Mouse (Mus musculus) midbrain, embryonic 16.5 days (tissue): ENCODE measurements around the gene Tmem30c. TPM values are rescaled to one million over a fixed set of nuclear protein-coding genes. Genes with fewer than 3 reads are reported as not detected.

ENCODE experiments used
- ATAC-seq: fragments of 200-750 bp; cut with Nextera tagmentation; 2 replicates; pipeline ENCODE4 v1.8.0; 2017; ENCODE audit warnings: moderate TSS enrichment
- H3K27ac ChIP-seq: fragments of 300-500 bp; sonication (generic); 2 replicates; pipeline ENCODE4 v1.5.1; 2014; ENCODE audit warnings: mild to moderate bottlenecking, low read length, mixed read lengths
- H3K27me3 ChIP-seq: fragments of 300-500 bp; sonication (generic); 2 replicates; pipeline ENCODE4 v1.6.1; 2014; ENCODE audit warnings: low read depth, low read length, mixed read lengths; ENCODE audit not compliant: control insufficient read depth, insufficient read depth
- H3K36me3 ChIP-seq: fragments of 300-500 bp; sonication (generic); 2 replicates; pipeline ENCODE4 v1.6.1; 2014; ENCODE audit warnings: mild to moderate bottlenecking, low read length, moderate library complexity, mixed read lengths; ENCODE audit not compliant: control insufficient read depth, insufficient read depth
- H3K4me1 ChIP-seq: fragments of 300-500 bp; sonication (generic); 2 replicates; pipeline ENCODE4 v1.6.1; 2014; ENCODE audit warnings: mild to moderate bottlenecking, low read length, mixed read lengths; ENCODE audit not compliant: control insufficient read depth, insufficient read depth
- H3K4me2 ChIP-seq: fragments of 300-500 bp; sonication (generic); 2 replicates; pipeline ENCODE4 v1.6.1; 2014; ENCODE audit warnings: mild to moderate bottlenecking, low read length, mixed read lengths
- H3K4me3 ChIP-seq: fragments of 300-500 bp; sonication (generic); 2 replicates; pipeline ENCODE4 v1.5.1; 2014; ENCODE audit warnings: low read depth, mild to moderate bottlenecking, low read length, moderate library complexity, mixed read lengths
- H3K9ac ChIP-seq: fragments of 300-500 bp; sonication (generic); 2 replicates; pipeline ENCODE4 v1.6.1; 2014; ENCODE audit warnings: low read depth, low read length, mixed read lengths
- H3K9me3 ChIP-seq: fragments of 300-500 bp; sonication (generic); replicated peaks from 2 replicates; pipeline ENCODE4 v1.6.1; 2014; ENCODE audit warnings: mild to moderate bottlenecking, low read length, mixed read lengths; ENCODE audit not compliant: control insufficient read depth, poor library complexity, severe bottlenecking
- WGBS: fragments of 180-500 bp; shearing (Covaris S2); extraction: QIAGEN DNeasy Blood & Tissue Kit; methylation state at CpG from one replicate; pipeline ENCODE4 v1.1.7; 2014; 5-methylcytosine and 5-hydroxymethylcytosine counted together
- polyA plus RNA-seq: library from polyadenylated mRNA; unstranded; fragments of >200 nt; fragmentation: Nextera tagmentation; extraction: Ambion mirVana; gene quantifications from 2 replicates; pipeline ENCODE4 v1.2.1, GENCODE M21; 2015

The Tmem30c gene
- 0.44 and 0.63 TPM in 2 replicates for polyA plus RNA-seq

DNA sequence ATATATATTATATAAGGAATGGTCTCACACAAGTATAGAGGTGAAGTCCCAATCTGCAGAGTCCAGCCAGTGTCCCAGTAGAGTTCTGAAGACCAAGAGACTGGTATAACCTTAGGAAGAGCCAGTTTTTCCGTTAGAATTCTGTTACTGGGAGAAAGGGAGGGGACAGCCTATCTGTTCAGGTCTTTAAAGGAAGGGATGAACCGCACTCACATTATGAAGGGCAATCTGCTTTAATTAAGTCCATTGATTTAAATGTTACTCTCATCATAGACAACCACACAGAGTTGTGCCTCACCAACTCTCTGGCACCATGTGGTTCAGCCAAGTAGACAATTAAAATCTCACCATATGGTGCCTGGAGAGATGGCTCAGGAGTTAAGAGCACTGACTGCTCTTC lies at the start of gene Tmem30c:
Gene Tmem30c, minus strand, starts transcription at position 101 of the 400 bp plus-strand sequence.
- H3K9me3 ChIP-seq: no peaks in the 10 kb centered on the region
- WGBS: 71% methylated on average over 2 of the region's 2 CpGs
- no peaks in the 10 kb centered on the region for H3K27me3 ChIP-seq
- H3K4me2 ChIP-seq: no peak within 1 kb of the TSS
- no peak for ATAC-seq
- no peaks in the 10 kb centered on the region for H3K36me3 ChIP-seq
- no peak within 1 kb of the TSS for H3K27ac ChIP-seq
- H3K9ac ChIP-seq: no peak within 1 kb of the TSS
- no peaks in the 10 kb centered on the region for H3K4me1 ChIP-seq
- H3K4me3 ChIP-seq: no peak within 1 kb of the TSS

- H3K4me1 ChIP-seq: no peaks in the 10 kb centered on the region
- no peak overlapping the region for H3K4me3 ChIP-seq
- WGBS: 56% methylated on average over 5 of the region's 5 CpGs
- H3K36me3 ChIP-seq: no peaks in the 10 kb centered on the region
- H3K9ac ChIP-seq: no peak overlapping the region
- no peak overlapping the region for H3K27ac ChIP-seq
- ATAC-seq: no peak
- H3K4me2 ChIP-seq: no peak overlapping the region
- no peaks in the 10 kb centered on the region for H3K27me3 ChIP-seq
- H3K9me3 ChIP-seq: no peaks in the 10 kb centered on the region
Observed at GRCm38 (mm10) chr16:57340613-57340898, 47.9 kb upstream of the Tmem30c start.

GRCm38 (mm10) chr16:57339765-57340612 lies 47.3 kb upstream of the Tmem30c start:
- Histone ChIP-seq H3K4me2 (no peak overlapping the region), H3K27me3 (no peaks in the 10 kb centered on the region), H3K4me3 (no peak overlapping the region), H3K4me1 (no peaks in the 10 kb centered on the region), H3K9ac (no peak overlapping the region), H3K27ac (no peak overlapping the region), H3K9me3 (no peaks in the 10 kb centered on the region), H3K36me3 (no peaks in the 10 kb centered on the region)
- ATAC-seq: no peak
- WGBS: 89% methylated on average over 8 of the region's 8 CpGs

GRCm38 (mm10) chr16:57336770-57337423 lies 44.2 kb upstream of the Tmem30c start:
- 79% methylated on average over 11 of the region's 11 CpGs for WGBS
- no peak overlapping the region for H3K9ac ChIP-seq
- H3K36me3 ChIP-seq: no peaks in the 10 kb centered on the region
- no peaks in the 10 kb centered on the region for H3K4me1 ChIP-seq
- H3K4me2 ChIP-seq: no peak overlapping the region
- H3K27me3 ChIP-seq: no peaks in the 10 kb centered on the region
- no peaks in the 10 kb centered on the region for H3K9me3 ChIP-seq
- no peak overlapping the region for H3K27ac ChIP-seq
- H3K4me3 ChIP-seq: no peak overlapping the region
- no peak for ATAC-seq

GRCm38 (mm10) chr16:57332301-57332700 lies 39.6 kb upstream of the Tmem30c start:
- no peak overlapping the region for H3K4me3 ChIP-seq
- no peaks in the 10 kb centered on the region for H3K27me3 ChIP-seq
- no peaks in the 10 kb centered on the region for H3K36me3 ChIP-seq
- H3K4me1 ChIP-seq: no peaks in the 10 kb centered on the region
- no peak overlapping the region for H3K4me2 ChIP-seq
- no peak overlapping the region for H3K27ac ChIP-seq
- 81% methylated on average over 7 of the region's 7 CpGs for WGBS
- no peak overlapping the region for H3K9ac ChIP-seq
- no peak for ATAC-seq
- no peaks in the 10 kb centered on the region for H3K9me3 ChIP-seq

GRCm38 (mm10) chr16:57330111-57330510 lies 37.4 kb upstream of the Tmem30c start:
- Histone ChIP-seq H3K9me3 (no peaks in the 10 kb centered on the region), H3K4me1 (no peaks in the 10 kb centered on the region), H3K4me3 (no peak overlapping the region), H3K9ac (no peak overlapping the region), H3K27me3 (no peaks in the 10 kb centered on the region), H3K36me3 (no peaks in the 10 kb centered on the region), H3K4me2 (no peak overlapping the region), H3K27ac (no peak overlapping the region)
- WGBS: 79% methylated on average over 2 of the region's 2 CpGs
- no peak for ATAC-seq

- Histone ChIP-seq H3K9me3 (no peaks in the 10 kb centered on the region), H3K27me3 (no peaks in the 10 kb centered on the region), H3K36me3 (no peaks in the 10 kb centered on the region), H3K4me3 (no peak overlapping the region), H3K4me2 (no peak overlapping the region), H3K4me1 (no peaks in the 10 kb centered on the region), H3K9ac (no peak overlapping the region), H3K27ac (no peak overlapping the region)
- no peak for ATAC-seq
- 85% methylated on average over 8 of the region's 8 CpGs for WGBS
Observed at GRCm38 (mm10) chr16:57329028-57329427, 36.4 kb upstream of the Tmem30c start.

GRCm38 (mm10) chr16:57326996-57327395 lies 34.3 kb upstream of the Tmem30c start:
- no peak overlapping the region for H3K4me2 ChIP-seq
- H3K9ac ChIP-seq: no peak overlapping the region
- no peaks in the 10 kb centered on the region for H3K27me3 ChIP-seq
- no peaks in the 10 kb centered on the region for H3K4me1 ChIP-seq
- H3K4me3 ChIP-seq: no peak overlapping the region
- H3K36me3 ChIP-seq: no peaks in the 10 kb centered on the region
- ATAC-seq: no peak
- no peaks in the 10 kb centered on the region for H3K9me3 ChIP-seq
- H3K27ac ChIP-seq: no peak overlapping the region
- 80% methylated on average over 7 of the region's 7 CpGs for WGBS
